Mouse (Mus musculus) stomach, postnatal 0 days (tissue): ENCODE measurements around the gene 1700029H14Rik.

Experiments used
- CTCF ChIP-seq: IDR thresholded peaks from 2 replicates; pipeline ENCODE4 v1.5.1; 2016; ENCODE audit warnings: antibody characterized with exemption, low read depth, mild to moderate bottlenecking, moderate library complexity
- EP300 ChIP-seq: optimal IDR thresholded peaks from 2 replicates; pipeline ENCODE3; 2016; ENCODE audit warnings: antibody characterized with exemption

GRCm38 (mm10) chr8:13541526-13541925 lies 20.7 kb downstream of the 1700029H14Rik start:
- TF ChIP-seq EP300 (no peak), CTCF (no peak)
